Mouse (Mus musculus) embryonic facial prominence, embryonic 14.5 days (tissue): ENCODE data around the gene Hist1h4k. TPM values are rescaled to one million over a fixed set of nuclear protein-coding genes. Genes with fewer than 3 reads are reported as not detected.

Experiments used
- ATAC-seq: fragments of 200-750 bp; cut with Nextera tagmentation; 2 replicates; pipeline ENCODE4 v1.8.0; 2017; ENCODE audit warnings: low read depth, moderate number of reproducible peaks, moderate TSS enrichment
- DNase-seq: peaks from one replicate; pipeline ENCODE4 v3.0.0-alpha.2; 2015; ENCODE audit warnings: low spot score
- H3K27ac ChIP-seq: fragments of 300-500 bp; sonication (generic); replicated peaks from 2 replicates; pipeline ENCODE4 v1.5.1; 2014; ENCODE audit warnings: low read depth, mild to moderate bottlenecking, low read length, moderate library complexity
- H3K27me3 ChIP-seq: fragments of 300-500 bp; sonication (generic); replicated peaks from 2 replicates; pipeline ENCODE4 v1.6.1; 2014; ENCODE audit warnings: low read length; ENCODE audit not compliant: control insufficient read depth, insufficient read depth
- H3K36me3 ChIP-seq: fragments of 300-500 bp; sonication (generic); 2 replicates; pipeline ENCODE4 v1.6.1; 2014; ENCODE audit warnings: low read length, mixed read lengths; ENCODE audit not compliant: control insufficient read depth, insufficient read depth
- H3K4me1 ChIP-seq: fragments of 300-500 bp; sonication (generic); 2 replicates; pipeline ENCODE4 v1.6.1; 2014; ENCODE audit warnings: antibody characterized with exemption, low read length; ENCODE audit not compliant: control insufficient read depth, insufficient read depth
- H3K4me2 ChIP-seq: fragments of 300-500 bp; sonication (generic); 2 replicates; pipeline ENCODE4 v1.6.1; 2014; ENCODE audit warnings: low read depth, mild to moderate bottlenecking, low read length, moderate library complexity, mixed read lengths
- H3K4me3 ChIP-seq: fragments of 300-500 bp; sonication (generic); 2 replicates; pipeline ENCODE4 v1.5.1; 2014; ENCODE audit warnings: low read depth, mild to moderate bottlenecking, low read length
- H3K9ac ChIP-seq: fragments of 300-500 bp; sonication (generic); 2 replicates; pipeline ENCODE4 v1.6.1; 2014; ENCODE audit warnings: low read depth, mild to moderate bottlenecking, low read length, moderate library complexity, mixed read lengths
- H3K9me3 ChIP-seq: fragments of 300-500 bp; sonication (generic); 2 replicates; pipeline ENCODE4 v1.6.1; 2016; ENCODE audit warnings: low read length; ENCODE audit not compliant: control insufficient read depth
- WGBS: fragments of 180-500 bp; shearing (Covaris S2); extraction: QIAGEN DNeasy Blood & Tissue Kit; methylation state at CpG from one replicate; pipeline ENCODE4 v1.1.7; 2014; 5-methylcytosine and 5-hydroxymethylcytosine counted together
- microRNA-seq: library from miRNA; unstranded; fragments of <30 nt; microRNA quantifications from one replicate; pipeline ENCODE4, GENCODE M21; 2016; ENCODE audit warnings: borderline number of aligned reads
- polyA plus RNA-seq: library from polyadenylated mRNA; unstranded; fragments of >200 nt; fragmentation: Nextera tagmentation; extraction: Ambion mirVana; gene quantifications from 2 replicates; pipeline ENCODE4 v1.2.1, GENCODE M21; 2014

The Hist1h4k gene
- polyA plus RNA-seq, 1 experiment from 2014 or later, result 3.8 TPM

GRCm38 (mm10) chr13:21706669-21707068, 43.6 kb downstream of the Hist1h4k start:
- Histone ChIP-seq H3K27ac (no peak overlapping the region), H3K4me1 (no peaks in the 10 kb centered on the region), H3K4me2 (no peak overlapping the region), H3K9ac (no peak overlapping the region), H3K36me3 (no peaks in the 10 kb centered on the region), H3K4me3 (no peak overlapping the region), H3K27me3 (no peaks in the 10 kb centered on the region), H3K9me3 (no peaks in the 10 kb centered on the region)
- ATAC-seq (no peak), DNase-seq (no peak)
- WGBS, result 72% methylated on average over 4 of the region's 4 CpGs

Small RNA genes within 50 kb of the gene (microRNA-seq; reads per million reads assigned to microRNA genes)
- gene Gm44346, result not detected
- gene Gm44357, result not detected
- gene Gm44367, result not detected
- not detected for gene Gm44454

Other genes starting within 250 kb of the Hist1h4k start
- gene Gm11273, start 249.1 kb downstream of the Hist1h4k start, polyA plus RNA-seq, result 5.9 and 6.8 TPM in 2 replicates
- 8.5 and 9.8 TPM in 2 replicates for gene Zkscan8, start 219.4 kb downstream of the Hist1h4k start, polyA plus RNA-seq
- 0.14 and 0.28 TPM in 2 replicates for gene Olfr1366, start 207.7 kb downstream of the Hist1h4k start, polyA plus RNA-seq
- gene Olfr1535, start 190.6 kb downstream of the Hist1h4k start, polyA plus RNA-seq, result 0.12 TPM in 1 of 2 replicates, not detected in the other
- gene Olfr1364, start 168.7 kb downstream of the Hist1h4k start, polyA plus RNA-seq, result not detected in 2 replicates
- not detected in 2 replicates for gene Olfr1362, start 136.5 kb downstream of the Hist1h4k start, polyA plus RNA-seq
- gene Olfr11, start 108.0 kb downstream of the Hist1h4k start, polyA plus RNA-seq, result not detected in 2 replicates
- 0.12 and 0.25 TPM in 2 replicates for gene Olfr1361, start 87.1 kb downstream of the Hist1h4k start, polyA plus RNA-seq
- not detected in 2 replicates for gene Olfr1360, start 73.1 kb downstream of the Hist1h4k start, polyA plus RNA-seq
- gene Olfr1359, start 52.4 kb downstream of the Hist1h4k start, polyA plus RNA-seq, result 0.31 TPM in 1 of 2 replicates, not detected in the other
- gene Hist1h2bl, start 34.4 kb downstream of the Hist1h4k start, polyA plus RNA-seq, result 1.4 and 1.8 TPM in 2 replicates
- gene Hist1h2ai, start 34.1 kb downstream of the Hist1h4k start, polyA plus RNA-seq, result 10.8 and 14.8 TPM in 2 replicates
- gene Hist1h3h, start 32.8 kb downstream of the Hist1h4k start, polyA plus RNA-seq, result 9.5 and 9.6 TPM in 2 replicates
- gene Hist1h2bm, start 28.5 kb downstream of the Hist1h4k start, polyA plus RNA-seq, result 2.2 and 2.9 TPM in 2 replicates
- 1.2 TPM in 2 replicates for gene Hist1h4j, start 15.4 kb downstream of the Hist1h4k start, polyA plus RNA-seq
- gene Hist1h2ak, start 3.3 kb upstream of the Hist1h4k start, polyA plus RNA-seq, result 5.5 and 8.4 TPM in 2 replicates
- gene Hist1h2bn, start 3.6 kb upstream of the Hist1h4k start, polyA plus RNA-seq, result 3.5 and 4.1 TPM in 2 replicates
- 10.0 and 11.8 TPM in 2 replicates for gene Hist1h1b, start 30.1 kb upstream of the Hist1h4k start, polyA plus RNA-seq
- 127 and 141 TPM in 2 replicates for gene Hist1h3i, start 32.9 kb upstream of the Hist1h4k start, polyA plus RNA-seq
- gene Hist1h2an, start 36.7 kb upstream of the Hist1h4k start, polyA plus RNA-seq, result 6.0 and 6.4 TPM in 2 replicates
- 0.56 and 0.61 TPM in 2 replicates for gene Hist1h2bp, start 37.0 kb upstream of the Hist1h4k start, polyA plus RNA-seq
- 13.6 and 14.1 TPM in 2 replicates for gene Hist1h2bq, start 59.7 kb upstream of the Hist1h4k start, polyA plus RNA-seq
- not detected in 2 replicates for gene Hist1h2ao, start 60.0 kb upstream of the Hist1h4k start, polyA plus RNA-seq
- gene Hist1h4m, start 61.2 kb upstream of the Hist1h4k start, polyA plus RNA-seq, result not detected in 2 replicates
- gene Hist1h4n, start 81.7 kb upstream of the Hist1h4k start, polyA plus RNA-seq, result 14.1 and 16.4 TPM in 2 replicates
- 2,692 and 2,964 TPM in 2 replicates for gene Hist1h2ap, start 83.0 kb upstream of the Hist1h4k start, polyA plus RNA-seq
- gene Hist1h2br, start 83.2 kb upstream of the Hist1h4k start, polyA plus RNA-seq, result 13.5 and 14.4 TPM in 2 replicates
- gene Zfp184, start 194.6 kb upstream of the Hist1h4k start, polyA plus RNA-seq, result 7.6 and 8.9 TPM in 2 replicates
- 0.11 and 0.13 TPM in 2 replicates for gene Pom121l2, start 230.7 kb upstream of the Hist1h4k start, polyA plus RNA-seq